Mouse (Mus musculus): ENCODE results near the gene Rlim. TPM values are rescaled to one million over a fixed set of nuclear protein-coding genes. Genes with fewer than 3 reads are reported as not detected.

Gene Rlim
- total RNA-seq, 2 experiments from 2014 or later = 45.9 to 50.9 TPM

DNA sequence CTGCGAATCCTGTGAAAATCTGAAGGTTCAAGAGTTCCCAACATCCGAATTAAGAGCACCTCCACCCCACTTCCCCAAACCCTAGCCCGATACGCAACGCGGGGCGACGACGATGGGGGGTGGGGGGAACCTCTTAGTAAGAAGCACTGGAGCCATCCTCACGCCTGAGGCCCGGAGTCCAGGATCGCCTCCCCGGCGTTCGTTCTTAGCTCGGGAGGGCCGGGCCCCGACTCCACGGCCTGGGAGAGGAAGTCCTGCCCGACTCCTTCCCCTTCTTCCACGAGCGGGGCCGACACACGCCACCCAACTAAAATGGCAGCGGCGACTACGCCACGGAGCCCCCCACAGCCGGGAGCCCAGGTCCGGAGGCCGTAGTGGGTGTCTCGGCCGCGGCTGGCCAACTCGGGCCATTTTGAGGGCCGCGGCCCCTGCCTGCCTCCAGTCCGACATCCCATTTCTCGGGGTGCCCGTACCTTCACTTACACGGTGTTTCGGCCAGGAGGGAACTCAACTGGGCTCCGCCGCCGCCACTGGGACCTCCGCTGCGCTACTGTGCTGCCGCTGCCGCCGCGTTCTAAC is 405 bp downstream of the Rlim start:
- DNase-seq (ENCODE audit: extremely low spot score in 1 of 2, low spot score in 2 of 2) = no peak
- H3K27ac ChIP-seq = peak overlapping the region; percentile 85
- peak overlapping the region; percentile 69 for H3K4me3 ChIP-seq
- TF ChIP-seq CTCF (IDR thresholded peaks at IDR 0.05) = no peak
- intact Hi-C loops (cut with DNase I) = loop anchor here (5.0 kb wide), 1 partner anchor 222 kb away; the partner anchor contains the start of gene Nexmif

DNA sequence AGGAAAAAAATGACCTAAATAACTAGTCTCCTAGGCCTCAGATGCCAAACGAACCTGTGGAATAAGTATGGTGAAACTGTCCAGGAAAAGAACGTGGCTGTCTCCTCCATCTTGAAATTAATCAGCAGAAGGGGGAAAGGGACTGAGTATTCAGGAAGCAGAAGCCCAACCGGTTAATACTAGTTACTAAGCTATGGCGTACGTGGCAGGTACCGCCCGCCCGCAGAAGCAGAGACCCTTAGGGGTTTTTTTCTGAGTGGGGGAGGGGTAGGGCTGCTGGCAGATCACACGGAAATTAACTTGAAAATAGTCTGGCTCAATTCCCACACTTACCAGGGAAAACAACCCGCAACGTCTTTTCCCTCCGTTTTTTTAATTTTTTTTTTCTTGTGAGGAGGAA is 1.0 kb downstream of the Rlim start:
- TF ChIP-seq CTCF (IDR thresholded peaks at IDR 0.05) = no peak
- no peak overlapping the region; the same call in 1 of the 2 replicates for H3K27ac ChIP-seq
- DNase-seq (ENCODE audit: extremely low spot score in 1 of 2, low spot score in 2 of 2) = no peak
- H3K4me3 ChIP-seq = peak overlapping the region; percentile 69
- intact Hi-C loops (cut with DNase I) = loop anchor here (5.0 kb wide), 1 partner anchor 222 kb away; the partner anchor contains the start of gene Nexmif

DNA sequence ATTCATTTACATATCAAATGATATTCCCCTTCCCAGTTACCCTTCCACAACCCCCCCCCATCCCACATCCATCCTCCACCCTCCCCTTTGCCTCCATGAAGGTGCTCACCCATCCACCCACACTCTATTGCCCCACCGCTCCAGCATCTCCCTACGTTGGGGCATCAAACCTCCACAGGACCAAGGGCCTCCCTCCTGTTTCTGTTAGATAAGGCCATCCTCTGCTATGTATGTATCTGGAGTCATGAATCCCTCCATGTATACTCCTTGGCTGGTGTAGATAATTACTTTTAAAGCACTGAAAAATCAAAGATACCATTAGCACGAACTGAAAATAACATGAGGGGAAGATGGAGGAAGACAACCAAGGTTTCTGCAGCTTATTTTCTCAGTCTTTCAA is 41.4 kb downstream of the Rlim start:
- intact Hi-C loops (cut with DNase I) = loop anchor here (5.0 kb wide), 2 partner anchors 317 to 457 kb away; no protein-coding TSS in a partner anchor
- Histone ChIP-seq H3K27ac (no peak overlapping the region), H3K4me3 (no peak overlapping the region)
- no peak for DNase-seq (ENCODE audit: extremely low spot score in 1 of 2, low spot score in 2 of 2)
- no peak for TF ChIP-seq CTCF (IDR thresholded peaks at IDR 0.05)

DNA sequence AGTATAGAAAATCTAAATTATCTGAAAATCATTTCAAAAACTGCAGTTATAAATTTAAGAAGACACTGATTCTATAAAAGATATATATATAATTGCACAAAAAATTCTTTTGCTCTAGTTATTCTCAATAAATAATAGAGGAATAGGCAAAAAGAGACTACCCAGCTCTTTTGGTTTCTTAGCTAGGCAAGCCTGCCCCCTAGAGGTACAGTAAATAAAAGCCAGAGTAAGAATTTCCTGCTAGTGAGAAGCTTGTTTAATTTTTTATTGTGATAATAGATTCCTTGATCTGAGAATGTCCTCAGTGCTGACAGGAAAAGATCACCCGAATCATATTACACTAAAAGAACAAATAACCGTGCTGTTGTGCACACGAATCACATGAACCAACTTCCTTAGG is 43.8 kb downstream of the Rlim start:
- Histone ChIP-seq H3K4me3 (no peak overlapping the region), H3K27ac (no peak overlapping the region)
- intact Hi-C loops (cut with DNase I) = loop anchor here (5.0 kb wide), 2 partner anchors 315 to 455 kb away; no protein-coding TSS in a partner anchor
- peak; percentile 75 for TF ChIP-seq CTCF (IDR thresholded peaks at IDR 0.05)
- DNase-seq (ENCODE audit: extremely low spot score in 1 of 2, low spot score in 2 of 2) = peak in 1 of 2 experiments; percentile 17

DNA sequence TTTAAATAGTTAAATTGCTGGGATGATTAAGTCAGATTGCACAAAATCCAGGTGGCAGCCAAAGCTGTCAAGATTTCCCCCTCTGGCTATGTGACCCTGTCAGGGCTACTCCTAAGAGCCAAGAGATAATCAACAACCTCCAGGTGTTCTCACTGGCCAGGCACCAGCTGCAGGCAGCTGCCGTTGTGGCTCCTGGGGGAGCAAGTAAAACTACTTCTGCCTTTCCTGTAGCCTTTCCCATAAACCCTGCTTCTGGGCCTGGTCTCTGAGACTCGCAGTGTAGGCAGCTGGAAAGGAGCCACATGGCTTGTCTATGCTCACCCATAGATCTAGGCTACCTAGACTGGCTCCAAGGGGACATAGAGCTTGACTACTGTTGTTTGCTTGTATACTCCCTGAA is 58.6 kb downstream of the Rlim start:
- Histone ChIP-seq H3K27ac (no peak overlapping the region), H3K4me3 (no peak overlapping the region)
- no peak for TF ChIP-seq CTCF (IDR thresholded peaks at IDR 0.05)
- intact Hi-C loops (cut with DNase I) = no loop called here
- no peak for DNase-seq (ENCODE audit: extremely low spot score in 1 of 2, low spot score in 2 of 2)

DNA sequence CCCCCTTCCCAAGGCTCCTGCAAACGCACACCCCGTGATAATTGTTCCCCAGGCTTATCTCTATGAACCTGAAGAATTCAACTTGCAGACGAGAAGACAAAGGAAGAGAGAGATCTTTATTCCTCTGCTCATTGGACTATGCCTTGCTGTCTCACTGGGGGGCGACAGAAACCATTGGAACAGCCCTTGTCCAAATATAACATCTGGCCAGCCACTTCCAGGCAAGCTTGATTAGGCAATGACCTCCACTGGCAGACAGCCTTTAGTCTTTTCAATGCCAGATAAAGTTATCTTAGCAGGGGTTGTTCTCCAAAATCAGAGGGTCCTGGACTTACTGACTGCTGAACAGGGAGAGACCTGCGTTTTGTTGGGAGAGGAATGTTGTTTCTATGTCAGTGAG is 62.1 kb downstream of the Rlim start:
- intact Hi-C loops (cut with DNase I) = loop anchor here (5.0 kb wide), 1 partner anchor 222 kb away; no protein-coding TSS in a partner anchor
- DNase-seq (ENCODE audit: extremely low spot score in 1 of 2, low spot score in 2 of 2) = no peak
- no peak; the same call in 1 of the 2 replicates for TF ChIP-seq CTCF (IDR thresholded peaks at IDR 0.05)

DNA sequence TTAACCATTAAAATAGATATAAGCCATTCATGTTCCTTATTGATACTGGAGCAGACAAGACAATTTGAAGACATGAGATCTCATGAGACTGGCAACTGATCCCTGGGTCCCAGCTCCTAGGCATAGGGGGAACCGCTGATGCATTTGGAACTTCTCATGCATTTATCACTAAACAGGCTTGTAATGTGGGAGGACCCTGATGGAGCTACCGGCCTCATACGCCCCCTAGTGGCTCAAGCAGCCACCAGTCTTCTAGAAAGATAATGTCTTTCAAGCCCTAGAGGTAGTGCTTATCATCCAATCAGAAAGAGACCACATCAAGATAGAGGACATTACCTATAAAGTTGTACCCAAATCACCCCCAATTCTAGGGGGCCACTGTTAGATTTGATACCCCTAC is 66.3 kb downstream of the Rlim start:
- Histone ChIP-seq H3K4me3 (no peak overlapping the region), H3K27ac (no peak overlapping the region)
- peak; percentile 16 to 26 for DNase-seq (ENCODE audit: extremely low spot score in 1 of 2, low spot score in 2 of 2)
- intact Hi-C loops (cut with DNase I) = loop anchor here (5.0 kb wide), 1 partner anchor 217 kb away; no protein-coding TSS in a partner anchor
- TF ChIP-seq CTCF (IDR thresholded peaks at IDR 0.05) = peak; percentile 65

More for the DNA sequence above, 62.1 kb downstream of the Rlim start:
- no peak overlapping the region for H3K27ac ChIP-seq
- no peak overlapping the region for H3K4me3 ChIP-seq

Other genes with a start within 250 kb of the Rlim start
- gene Slc16a2, start 159.3 kb downstream of the Rlim start, total RNA-seq (2021) = 10 to 100 TPM; 32.0 to 33.0 TPM
- gene Nexmif, start 219.9 kb upstream of the Rlim start, total RNA-seq (2021) = 10 to 100 TPM; 26.2 to 27.3 TPM